Mouse (Mus musculus): ENCODE results near the gene Nxf7.
"Not testable (repeated sequence)": the region's sequence is repeated elsewhere in the genome, so short reads cannot be mapped to it uniquely, and the experiment has no call there.

DNA sequence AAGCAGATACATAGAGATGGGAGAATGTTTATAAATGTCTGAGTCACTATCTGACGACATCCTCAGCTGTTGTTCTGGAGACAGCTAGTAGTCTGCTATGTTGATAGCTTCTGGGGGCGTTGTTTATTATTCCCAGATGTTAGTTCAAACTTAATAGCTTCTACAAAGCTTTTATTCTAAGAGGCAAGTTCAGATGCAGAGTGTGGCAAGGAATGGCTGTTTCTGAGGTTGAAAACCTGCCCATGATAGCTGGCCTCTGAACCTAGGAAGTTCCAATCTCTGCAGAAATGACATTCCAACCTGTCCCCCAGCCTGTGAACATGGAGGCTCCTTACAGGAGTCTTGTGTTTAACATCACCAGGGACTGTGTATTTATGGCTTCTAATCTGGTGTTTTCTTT lies 36.9 kb downstream of the Nxf7 start:
- TF ChIP-seq CTCF (IDR thresholded peaks at IDR 0.05); EP300 (IDR thresholded peaks at IDR 0.05; ENCODE audit: insufficient read depth, low read depth, low read length); POLR2A (IDR thresholded peaks at IDR 0.05; ENCODE audit: insufficient read depth, low read depth, low read length): not testable (repeated sequence)
